Mouse (Mus musculus): ENCODE measurements at regions not wholly inside any gene's neighbourhood (a gene's known extent, or its start where the extent isn't known, plus 50 kb on each side); places are given as distances from the start of the nearest gene placed in this dataset.

DNA sequence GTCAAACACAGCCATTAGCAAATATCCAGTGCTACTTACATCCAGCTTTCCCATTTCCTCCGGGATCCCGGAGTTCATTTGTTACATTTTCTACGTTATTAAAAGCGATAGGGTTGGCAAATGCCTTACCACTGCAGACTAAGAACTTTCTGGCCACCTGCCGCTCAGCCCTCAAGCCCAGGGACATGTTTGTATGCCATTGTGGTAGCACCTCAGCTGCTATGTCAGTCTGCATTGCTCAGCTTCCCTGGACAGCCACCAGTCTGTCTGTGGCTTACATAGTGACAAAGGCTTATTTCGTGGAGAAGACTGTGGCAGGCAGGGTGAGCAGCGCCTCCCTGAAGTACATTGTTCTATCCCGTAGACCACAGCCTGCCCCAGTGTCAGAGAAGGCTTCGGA, 127.5 kb downstream of the Fam173b start:
- no peaks in the 10 kb centered on the region for H3K9me3 ChIP-seq (replicated peaks; ENCODE audit: low read length)
- H3K4me2 ChIP-seq (ENCODE audit: insufficient read depth, low read depth, poor library complexity, severe bottlenecking) = no peak overlapping the region
- H3K36me3 ChIP-seq (replicated peaks in 1 of 2; ENCODE audit: control insufficient read depth in 1 of 2, insufficient read depth in 1 of 2, low read length in 1 of 2) = no peaks in the 10 kb centered on the region
- in situ Hi-C loops (cut with MboI; ENCODE audit: low pct_ligation_motif_present, low pct_unique_long_range_greater_than_20kb, low sequenced_read_pairs) (no loop called here), dilution Hi-C loops (cut with MboI; ENCODE audit: extremely low pct_ligation_motif_present, extremely low pct_unique_long_range_greater_than_20kb, low sequenced_read_pairs) (no loop called here)
- peaks cover 2 to 15% of the 10 kb centered on the region in 2 experiments; a peak in 3 of 4 replicates for H3K4me1 ChIP-seq (ENCODE audit: control insufficient read depth in 1 of 2, insufficient read depth in 2 of 2)
- H3K9ac ChIP-seq (ENCODE audit: insufficient read depth, low read depth) = no peak overlapping the region
- H3K4me3 ChIP-seq (replicated peaks in 1 of 3; ENCODE audit: low read depth in 2 of 3, low read length in 2 of 3, poor library complexity in 1 of 3) = no peak overlapping the region
- no peak for DNase-seq (ENCODE audit: extremely low read depth)
- no peaks in the 10 kb centered on the region for H3K79me2 ChIP-seq (replicated peaks; ENCODE audit: control insufficient read depth, extremely low read depth, insufficient read depth, poor library complexity, severe bottlenecking)
- H3K27me3 ChIP-seq (replicated peaks) = no peaks in the 10 kb centered on the region
- TF ChIP-seq RAD21 (IDR thresholded peaks at IDR 0.05; ENCODE audit: low read depth, low read length) (no peak), E2F4 (IDR thresholded peaks at IDR 0.05; ENCODE audit: insufficient replicate concordance, low read depth, low read length) (no peak), TCF12 (IDR thresholded peaks at IDR 0.05; ENCODE audit: low read depth, low read length) (no peak), PAX5 (IDR thresholded peaks at IDR 0.05; ENCODE audit: low read length) (no peak), JUN (IDR thresholded peaks at IDR 0.05; ENCODE audit: insufficient read depth, low read depth, low read length) (no peak), ZMIZ1 (IDR thresholded peaks at IDR 0.05; ENCODE audit: low read depth, low read length) (no peak), IRF4 (IDR thresholded peaks at IDR 0.05; ENCODE audit: low read depth, low read length) (no peak), UBTF (IDR thresholded peaks at IDR 0.05; ENCODE audit: low read depth, low read length) (no peak), ETS1 (conservative IDR thresholded peaks at IDR 0.05; ENCODE audit: low read depth, low read length) (no peak), MXI1 (IDR thresholded peaks at IDR 0.05; ENCODE audit: low read depth, low read length) (no peak), ZNF384 (IDR thresholded peaks at IDR 0.05; ENCODE audit: low read depth, low read length) (no peak), EP300 (IDR thresholded peaks at IDR 0.05; ENCODE audit: low read length) (no peak), SIN3A (IDR thresholded peaks at IDR 0.05; ENCODE audit: low read length) (no peak), ELF1 (IDR thresholded peaks at IDR 0.05; ENCODE audit: low read depth, low read length) (no peak), NELFE (IDR thresholded peaks at IDR 0.05; ENCODE audit: low read depth, low read length) (no peak), MAX (IDR thresholded peaks at IDR 0.05; ENCODE audit: low read length) (no peak), SMC3 (IDR thresholded peaks at IDR 0.05; ENCODE audit: low read depth, low read length) (no peak), CHD1 (IDR thresholded peaks at IDR 0.05; ENCODE audit: low read depth, low read length) (no peak), USF1 (IDR thresholded peaks at IDR 0.05; ENCODE audit: low read depth, low read length) (no peak), JUND (conservative IDR thresholded peaks at IDR 0.05; ENCODE audit: low read depth, low read length) (no peak)
- H3K27ac ChIP-seq (ENCODE audit: insufficient read depth, low read depth) = no peak overlapping the region

DNA sequence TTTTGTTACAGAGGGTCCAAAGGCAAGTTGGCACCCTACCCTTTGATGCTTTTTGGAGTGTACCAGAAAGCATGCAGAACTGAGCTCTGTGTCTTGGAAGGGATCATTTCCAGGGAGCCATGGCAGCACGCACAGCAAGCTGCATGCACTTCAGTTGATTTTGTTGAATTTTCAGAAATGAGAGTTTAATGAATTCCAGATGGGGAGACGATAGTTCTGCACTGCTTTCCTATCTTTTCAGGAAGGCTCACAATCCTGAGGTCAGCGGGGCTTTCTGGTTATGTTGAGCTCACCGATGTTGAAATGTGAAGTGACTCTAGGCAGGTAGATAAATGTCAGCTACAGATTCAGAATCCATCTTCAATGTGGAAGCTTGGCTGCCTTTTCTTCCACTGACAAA, 140.0 kb downstream of the Fam173b start:
- no peaks in the 10 kb centered on the region for H3K36me3 ChIP-seq (replicated peaks in 1 of 2; ENCODE audit: control insufficient read depth in 1 of 2, insufficient read depth in 1 of 2, low read length in 1 of 2)
- H3K79me2 ChIP-seq (replicated peaks; ENCODE audit: control insufficient read depth, extremely low read depth, insufficient read depth, poor library complexity, severe bottlenecking) = no peaks in the 10 kb centered on the region
- no peak for DNase-seq (ENCODE audit: extremely low read depth)
- H3K27ac ChIP-seq (ENCODE audit: insufficient read depth, low read depth) = no peak overlapping the region
- no peak overlapping the region for H3K4me2 ChIP-seq (ENCODE audit: insufficient read depth, low read depth, poor library complexity, severe bottlenecking)
- in situ Hi-C loops (cut with MboI; ENCODE audit: low pct_ligation_motif_present, low pct_unique_long_range_greater_than_20kb, low sequenced_read_pairs) = no loop called here
- H3K4me1 ChIP-seq (ENCODE audit: control insufficient read depth in 1 of 2, insufficient read depth in 2 of 2) = no peaks in the 10 kb centered on the region
- no peaks in the 10 kb centered on the region for H3K27me3 ChIP-seq (replicated peaks)
- no peak overlapping the region for H3K4me3 ChIP-seq (replicated peaks in 1 of 3; ENCODE audit: low read depth in 2 of 3, low read length in 2 of 3, poor library complexity in 1 of 3)
- H3K9me3 ChIP-seq (replicated peaks; ENCODE audit: low read length) = no peaks in the 10 kb centered on the region
- TF ChIP-seq SIN3A (IDR thresholded peaks at IDR 0.05; ENCODE audit: low read length) (no peak), NELFE (IDR thresholded peaks at IDR 0.05; ENCODE audit: low read depth, low read length) (no peak), POLR2AphosphoS2 (IDR thresholded peaks at IDR 0.05; ENCODE audit: low read depth, low read length) (no peak), NRF1 (IDR thresholded peaks at IDR 0.05; ENCODE audit: low read depth, low read length) (no peak), UBTF (IDR thresholded peaks at IDR 0.05; ENCODE audit: low read depth, low read length) (no peak), TCF12 (IDR thresholded peaks at IDR 0.05; ENCODE audit: low read depth, low read length) (no peak), ZKSCAN1 (IDR thresholded peaks at IDR 0.05; ENCODE audit: borderline replicate concordance, low read depth, low read length) (no peak), IRF4 (IDR thresholded peaks at IDR 0.05; ENCODE audit: low read depth, low read length) (no peak), CHD2 (IDR thresholded peaks at IDR 0.05; ENCODE audit: low read length) (no peak), ZC3H11A (IDR thresholded peaks at IDR 0.05; ENCODE audit: low read depth, low read length) (no peak), ETS1 (conservative IDR thresholded peaks at IDR 0.05; ENCODE audit: low read depth, low read length) (no peak), ELF1 (IDR thresholded peaks at IDR 0.05; ENCODE audit: low read depth, low read length) (no peak), JUND (conservative IDR thresholded peaks at IDR 0.05; ENCODE audit: low read depth, low read length) (no peak), RAD21 (IDR thresholded peaks at IDR 0.05; ENCODE audit: low read depth, low read length) (no peak), KAT2A (IDR thresholded peaks at IDR 0.05; ENCODE audit: insufficient replicate concordance, low read length) (no peak), USF1 (IDR thresholded peaks at IDR 0.05; ENCODE audit: low read depth, low read length) (no peak), BHLHE40 (IDR thresholded peaks at IDR 0.05; ENCODE audit: low read depth, low read length) (no peak)
- dilution Hi-C loops (cut with MboI; ENCODE audit: extremely low pct_ligation_motif_present, extremely low pct_unique_long_range_greater_than_20kb, low sequenced_read_pairs) = no loop called here
- no peak overlapping the region for H3K9ac ChIP-seq (ENCODE audit: insufficient read depth, low read depth)

Data from CH12.LX (cell line).